Mouse (Mus musculus) hindbrain, embryonic 13.5 days (tissue): ENCODE results near the gene Ssh2. TPM values are rescaled to one million over a fixed set of nuclear protein-coding genes. Genes with fewer than 3 reads are reported as not detected.

Source experiments
- ATAC-seq: fragments of 200-750 bp; cut with Nextera tagmentation; 2 replicates; pipeline ENCODE4 v1.8.0; 2017; ENCODE audit warnings: moderate TSS enrichment; ENCODE audit not compliant: low FRiP score
- H3K27ac ChIP-seq: fragments of 300-500 bp; sonication (generic); 2 replicates; pipeline ENCODE4 v1.5.1; 2015; ENCODE audit warnings: inconsistent platforms, mild to moderate bottlenecking, moderate library complexity
- H3K27me3 ChIP-seq: fragments of 300-500 bp; sonication (generic); 2 replicates; pipeline ENCODE4 v1.6.1; 2015; ENCODE audit warnings: mild to moderate bottlenecking, inconsistent platforms
- H3K36me3 ChIP-seq: fragments of 300-500 bp; sonication (generic); 2 replicates; pipeline ENCODE4 v1.6.1; 2015; ENCODE audit warnings: mild to moderate bottlenecking, inconsistent platforms
- H3K4me1 ChIP-seq: fragments of 300-500 bp; sonication (generic); replicated peaks from 2 replicates; pipeline ENCODE4 v1.6.1; 2015; ENCODE audit warnings: inconsistent platforms
- H3K4me2 ChIP-seq: fragments of 300-500 bp; sonication (generic); 2 replicates; pipeline ENCODE4 v1.6.1; 2015; ENCODE audit warnings: inconsistent platforms, mild to moderate bottlenecking, moderate library complexity
- H3K4me3 ChIP-seq: fragments of 300-500 bp; sonication (generic); 2 replicates; pipeline ENCODE4 v1.5.1; 2015; ENCODE audit warnings: mild to moderate bottlenecking, inconsistent platforms
- H3K9ac ChIP-seq: fragments of 300-500 bp; sonication (generic); 2 replicates; pipeline ENCODE4 v1.6.1; 2015; ENCODE audit warnings: mild to moderate bottlenecking, inconsistent platforms
- H3K9me3 ChIP-seq: fragments of 300-500 bp; sonication (generic); 2 replicates; pipeline ENCODE4 v1.6.1; 2016; ENCODE audit warnings: inconsistent platforms
- WGBS: fragments of 180-500 bp; shearing (Covaris S2); methylation state at CpG from one replicate; pipeline ENCODE4 v1.1.7; 2015; 5-methylcytosine and 5-hydroxymethylcytosine counted together
- polyA plus RNA-seq: library from polyadenylated mRNA; unstranded; fragments of >200 nt; fragmentation: Nextera tagmentation; extraction: Ambion mirVana; gene quantifications from 2 replicates; pipeline ENCODE4 v1.2.1, GENCODE M21; 2015

Gene Ssh2
- polyA plus RNA-seq, 1 experiment from 2014 or later: 16.4 TPM

DNA sequence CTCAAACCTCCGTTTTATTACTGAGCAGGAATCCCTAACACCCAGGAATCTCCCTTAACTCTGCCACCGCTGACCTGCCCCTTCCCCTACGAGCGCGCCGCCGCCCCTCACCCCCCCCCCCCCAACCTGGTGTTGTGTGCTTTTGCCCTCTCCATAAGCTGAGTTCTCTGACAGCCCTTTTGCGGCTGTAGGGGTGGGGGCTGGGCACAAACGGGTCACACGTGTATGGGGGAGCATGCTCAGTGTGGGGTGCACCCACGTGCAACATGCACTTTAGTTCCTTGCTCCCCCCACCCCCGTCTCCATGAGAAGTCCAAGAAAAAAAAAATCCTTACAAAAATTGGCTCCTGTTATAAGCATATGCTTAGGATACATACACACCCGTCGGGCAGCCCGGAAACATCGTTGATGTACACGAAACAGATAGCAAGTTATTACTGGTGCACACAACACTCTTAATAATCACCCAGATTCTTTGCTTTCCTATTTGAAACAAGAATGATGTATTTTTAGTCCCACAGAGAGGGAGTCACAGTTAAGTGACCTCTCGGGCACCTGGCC, 276.3 kb downstream of the Ssh2 start:
- H3K9ac ChIP-seq: peak overlapping the region; percentile 72
- H3K36me3 ChIP-seq: no peaks in the 10 kb centered on the region
- ATAC-seq: no peak
- peaks cover 82% of the 10 kb centered on the region for H3K4me1 ChIP-seq
- under 1% methylated on average over 18 of the region's 18 CpGs for WGBS
- no peaks in the 10 kb centered on the region for H3K9me3 ChIP-seq
- H3K4me3 ChIP-seq: peak overlapping the region; percentile 96
- H3K4me2 ChIP-seq: peak overlapping the region; percentile 74
- peak overlapping the region; percentile 95 for H3K27ac ChIP-seq
- no peaks in the 10 kb centered on the region for H3K27me3 ChIP-seq

DNA sequence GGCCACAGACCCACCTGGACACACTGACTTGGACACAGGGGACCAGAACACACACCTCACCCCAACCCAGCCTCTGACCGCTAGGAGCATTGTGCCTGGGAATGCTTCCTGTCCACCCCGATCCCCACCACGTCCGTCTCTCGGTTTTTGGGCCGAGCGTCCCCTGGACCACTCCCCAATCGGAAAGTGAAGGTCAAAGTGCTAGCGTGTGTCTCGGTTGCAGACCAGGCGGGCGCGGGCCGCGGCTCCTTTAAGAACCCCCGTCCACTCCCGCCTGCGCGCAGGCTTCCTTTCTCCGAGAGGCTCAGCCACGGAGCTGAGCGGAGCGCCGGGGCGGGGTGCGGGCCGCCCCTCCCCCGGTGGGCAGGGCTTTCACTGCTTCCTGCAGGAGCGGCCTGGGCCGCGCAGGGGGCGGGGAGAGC, 276.8 kb downstream of the Ssh2 start:
- H3K27ac ChIP-seq: peak overlapping the region; percentile 95
- peak overlapping the region; percentile 74 for H3K4me2 ChIP-seq
- peak overlapping the region; percentile 96 for H3K4me3 ChIP-seq
- peak; percentile 63 for ATAC-seq
- no peaks in the 10 kb centered on the region for H3K36me3 ChIP-seq
- under 1% methylated on average over 24 of the region's 32 CpGs for WGBS
- peaks cover 82% of the 10 kb centered on the region for H3K4me1 ChIP-seq
- H3K9ac ChIP-seq: peak overlapping the region; percentile 72
- H3K27me3 ChIP-seq: no peaks in the 10 kb centered on the region
- H3K9me3 ChIP-seq: no peaks in the 10 kb centered on the region

DNA sequence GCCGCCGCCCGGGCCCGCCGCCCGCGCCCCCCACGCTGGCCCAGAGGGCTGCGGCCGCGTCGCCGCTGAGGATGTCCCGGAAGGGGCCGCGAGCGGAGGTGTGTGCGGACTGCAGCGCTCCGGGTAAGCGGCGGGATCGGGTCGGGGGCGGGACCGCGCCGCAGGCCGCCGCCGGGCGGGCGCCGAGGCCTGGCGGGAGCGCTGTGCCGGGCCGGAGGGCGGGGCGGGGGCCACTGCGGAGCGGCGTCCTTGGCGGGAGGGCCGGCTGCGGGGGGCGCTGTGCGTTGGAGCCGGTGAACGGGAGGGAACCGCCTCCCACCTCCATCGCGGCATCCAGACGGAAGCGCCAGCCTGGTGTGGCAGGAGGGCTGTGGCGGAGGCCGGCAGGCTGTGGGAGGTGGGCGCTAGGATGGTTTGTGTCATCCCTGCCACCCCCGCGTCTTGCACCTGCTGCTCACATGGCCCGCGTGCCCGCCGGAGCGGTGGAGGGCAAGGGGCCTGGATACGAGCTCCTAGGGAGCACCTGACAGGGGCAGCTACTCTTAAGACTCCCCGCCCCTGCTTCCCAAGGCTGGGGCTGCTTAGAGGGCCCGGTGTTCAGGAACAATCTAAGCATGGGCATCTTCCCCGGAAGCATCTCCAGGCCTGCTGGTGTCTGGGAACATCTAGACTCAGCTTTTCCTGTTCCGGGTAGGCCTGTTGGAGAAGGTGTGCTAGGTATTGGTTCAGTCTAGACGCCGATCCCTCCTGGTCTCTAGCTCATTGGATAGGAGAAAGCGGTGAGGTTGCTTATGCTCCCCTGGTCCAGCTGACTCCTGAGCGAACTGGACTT, 277.6 kb downstream of the Ssh2 start, which contains the start of gene Git1:
Gene Git1 (plus strand): TSS at position 51 of the 832 bp plus-strand sequence.
- H3K4me2 ChIP-seq: peak within 1 kb of the TSS; percentile 96
- no peak for ATAC-seq
- peaks cover 82% of the 10 kb centered on the region for H3K4me1 ChIP-seq
- no peaks in the 10 kb centered on the region for H3K9me3 ChIP-seq
- H3K4me3 ChIP-seq: peak within 1 kb of the TSS; percentile 96
- under 1% methylated on average over 67 of the region's 74 CpGs for WGBS
- peak within 1 kb of the TSS; percentile 98 for H3K9ac ChIP-seq
- H3K27me3 ChIP-seq: no peaks in the 10 kb centered on the region
- H3K36me3 ChIP-seq: 0 out of 2 replicates have a peak, but pooled peaks cover under 1% of the 10 kb centered on the region
- H3K27ac ChIP-seq: peak within 1 kb of the TSS; percentile 95

DNA sequence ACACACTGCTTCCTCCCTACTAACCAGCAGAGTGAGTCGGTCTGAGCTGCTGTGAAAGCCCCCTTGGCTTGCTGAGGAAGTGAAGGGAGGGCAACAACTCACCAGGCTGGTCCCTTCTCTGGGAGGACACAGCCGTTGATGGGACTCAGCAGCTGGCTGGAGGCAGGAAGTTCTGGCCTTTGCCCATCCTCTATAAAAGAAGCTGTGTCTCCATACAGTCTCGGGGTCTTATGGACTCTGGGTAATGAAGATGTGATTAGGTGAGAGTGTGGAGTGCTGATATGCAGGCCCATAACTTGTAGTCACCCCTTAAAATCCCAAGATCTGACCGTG, 278.2 kb downstream of the Ssh2 start:
- Histone ChIP-seq H3K9me3 (no peaks in the 10 kb centered on the region), H3K36me3 (peaks cover 5% of the 10 kb centered on the region), H3K4me1 (peaks cover 83% of the 10 kb centered on the region), H3K9ac (peak overlapping the region; percentile 98), H3K4me2 (peak overlapping the region; percentile 96), H3K27me3 (no peaks in the 10 kb centered on the region), H3K27ac (peak overlapping the region; percentile 95), H3K4me3 (peak overlapping the region; percentile 96)
- no peak for ATAC-seq
- WGBS: 35% methylated on average over 4 of the region's 4 CpGs

DNA sequence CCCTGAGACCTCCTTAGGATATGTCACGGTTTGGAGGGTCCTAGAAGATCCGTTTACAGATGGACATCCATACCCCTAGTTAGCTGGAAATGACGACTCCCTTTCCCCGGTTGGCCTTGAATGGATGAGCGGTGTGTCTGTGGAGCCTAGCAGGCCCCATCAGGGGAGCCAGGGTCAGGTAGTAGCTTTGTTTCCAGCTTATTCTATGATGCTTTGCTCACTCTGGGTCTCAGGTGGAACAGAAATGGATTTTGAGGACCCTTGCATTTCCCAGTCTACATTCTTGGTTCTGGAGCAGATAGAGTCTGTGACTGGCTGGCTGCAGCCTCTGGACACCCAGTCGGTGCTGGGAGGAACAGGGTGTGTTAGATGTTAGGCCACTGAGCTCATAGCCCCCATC, 278.7 kb downstream of the Ssh2 start:
- Histone ChIP-seq H3K9ac (peak overlapping the region; percentile 98), H3K27ac (0 out of 2 replicates have a peak overlapping the region, but pooled peaks have one; percentile 95), H3K4me3 (peak overlapping the region; percentile 96), H3K9me3 (no peaks in the 10 kb centered on the region), H3K4me1 (peaks cover 88% of the 10 kb centered on the region), H3K27me3 (no peaks in the 10 kb centered on the region), H3K4me2 (peak overlapping the region; percentile 96), H3K36me3 (peaks cover 10% of the 10 kb centered on the region)
- WGBS: 77% methylated on average over 6 of the region's 6 CpGs
- ATAC-seq: no peak

DNA sequence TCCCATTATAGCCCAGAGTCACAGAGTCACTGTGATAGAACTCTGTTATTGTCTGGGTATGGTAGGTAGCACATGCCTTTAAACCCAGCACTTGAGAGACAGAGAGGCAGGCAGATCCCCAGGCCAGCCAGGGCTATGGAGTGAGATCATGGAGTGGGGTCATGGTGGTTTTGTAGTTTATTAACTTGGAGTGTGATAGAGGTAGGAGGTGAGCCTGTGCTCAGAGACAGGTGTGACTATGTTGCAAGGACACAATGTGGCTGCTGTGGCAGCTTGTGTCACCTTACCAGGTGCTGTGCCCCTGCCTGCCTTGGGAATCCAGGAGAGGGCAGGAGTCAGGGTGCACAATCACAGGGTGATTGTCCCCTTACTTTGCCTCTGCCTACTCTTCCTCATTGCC, 279.4 kb downstream of the Ssh2 start:
- Histone ChIP-seq H3K9ac (peak overlapping the region; percentile 98), H3K9me3 (no peaks in the 10 kb centered on the region), H3K4me1 (peaks cover 89% of the 10 kb centered on the region)

DNA sequence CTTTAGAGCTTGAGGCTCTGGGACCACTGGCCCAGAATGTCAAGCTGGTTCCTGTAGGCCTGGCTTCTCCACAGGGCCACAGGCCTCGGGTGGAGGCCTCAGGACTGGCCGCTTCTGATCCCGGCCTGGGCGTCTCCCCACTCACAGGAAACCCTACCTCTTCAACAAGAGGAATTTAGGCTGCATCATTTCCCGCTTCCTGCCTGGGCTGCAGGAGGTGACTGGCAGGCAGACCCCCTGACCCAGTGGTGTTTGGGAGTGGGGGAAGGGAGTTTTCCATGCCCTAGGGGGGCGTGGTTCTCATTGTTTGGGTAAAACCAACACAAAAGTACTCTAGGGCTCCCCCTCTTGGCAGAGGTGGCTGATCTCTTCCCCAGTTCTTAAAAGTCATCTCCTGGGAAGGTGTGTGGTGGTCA, 281.3 kb downstream of the Ssh2 start:
- H3K9me3 ChIP-seq: no peaks in the 10 kb centered on the region
- H3K27ac ChIP-seq: peak overlapping the region; percentile 62; the same call in 1 of the 2 replicates
- H3K4me2 ChIP-seq: no peak overlapping the region
- H3K36me3 ChIP-seq: peaks cover 27% of the 10 kb centered on the region
- peaks cover 81% of the 10 kb centered on the region for H3K4me1 ChIP-seq
- no peak for ATAC-seq
- H3K4me3 ChIP-seq: no peak overlapping the region
- 19% methylated on average over 6 of the region's 6 CpGs for WGBS
- no peaks in the 10 kb centered on the region for H3K27me3 ChIP-seq
- H3K9ac ChIP-seq: no peak overlapping the region

More for the DNA sequence above, 279.4 kb downstream of the Ssh2 start:
- peak overlapping the region; percentile 96; the same call in 1 of the 2 replicates for H3K4me3 ChIP-seq
- ATAC-seq: no peak
- H3K4me2 ChIP-seq: peak overlapping the region; percentile 96
- no peak overlapping the region for H3K27ac ChIP-seq
- no peaks in the 10 kb centered on the region for H3K27me3 ChIP-seq
- H3K36me3 ChIP-seq: peaks cover 17% of the 10 kb centered on the region

DNA sequence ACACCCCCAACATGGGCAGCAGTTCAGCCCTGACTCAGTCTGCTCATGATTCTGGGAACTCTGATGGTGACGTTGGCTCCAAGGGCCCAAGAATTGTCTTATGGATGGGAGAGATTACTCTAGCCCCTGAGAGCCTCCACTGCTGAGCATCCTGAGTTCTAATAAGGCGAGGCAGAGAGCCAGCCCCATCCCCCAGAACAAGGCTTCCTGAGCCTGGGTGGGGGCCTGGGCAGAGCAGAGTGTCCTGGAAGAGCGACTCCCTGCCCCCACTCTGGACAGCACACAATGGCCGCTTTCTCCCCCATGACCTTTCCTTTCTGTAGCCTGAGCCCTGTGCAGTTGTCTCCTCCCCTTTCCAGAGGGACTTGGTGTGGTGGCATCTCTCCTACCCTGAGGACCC, 281.8 kb downstream of the Ssh2 start:
- 0 out of 2 replicates have a peak overlapping the region, but pooled peaks have one; percentile 9 for H3K9ac ChIP-seq
- peaks cover 76% of the 10 kb centered on the region for H3K4me1 ChIP-seq

DNA sequence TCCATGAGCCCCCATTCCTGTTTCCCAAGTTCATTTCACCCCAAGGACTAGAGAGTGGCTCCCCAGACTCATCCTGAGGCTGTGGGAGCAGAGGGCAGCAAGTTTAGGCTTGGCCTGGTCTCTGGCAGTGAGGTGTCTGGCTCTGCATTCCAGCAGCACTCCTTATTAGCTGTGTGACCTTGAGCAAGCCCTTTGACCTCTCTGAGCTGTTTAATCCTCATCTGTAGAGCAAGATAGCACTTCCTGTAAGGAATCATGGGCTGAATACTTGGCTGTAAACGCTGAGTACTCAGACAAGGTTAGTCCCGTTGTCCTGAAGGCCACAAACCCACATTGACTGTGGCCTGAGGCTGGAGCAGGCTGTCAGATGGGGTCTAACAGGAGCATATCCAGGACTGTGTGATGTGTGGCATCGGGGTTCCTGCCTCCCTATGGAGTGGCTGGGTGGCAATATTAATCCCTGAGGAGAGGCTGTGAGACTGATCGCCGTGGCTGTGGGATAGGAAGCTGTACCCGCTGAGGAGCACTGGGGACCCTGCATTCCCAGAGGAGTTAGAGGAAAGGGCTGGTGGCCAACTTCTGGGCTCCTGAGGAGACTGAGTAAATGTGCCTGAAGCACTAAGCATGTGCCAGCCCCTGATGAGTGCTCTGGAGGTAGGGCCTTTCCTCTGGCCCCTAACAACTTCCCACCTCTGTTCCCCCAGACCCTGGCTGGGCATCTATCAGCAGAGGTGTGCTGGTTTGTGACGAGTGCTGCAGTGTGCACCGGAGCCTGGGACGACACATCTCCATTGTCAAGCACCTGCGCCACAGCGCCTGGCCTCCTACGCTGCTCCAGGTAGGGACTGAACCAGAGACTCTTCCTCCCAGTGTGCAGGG, 282.4 kb downstream of the Ssh2 start:
- no peak for ATAC-seq
- peaks cover 74% of the 10 kb centered on the region for H3K4me1 ChIP-seq
- H3K27ac ChIP-seq: peak overlapping the region; percentile 60
- no peaks in the 10 kb centered on the region for H3K27me3 ChIP-seq
- no peak overlapping the region for H3K4me2 ChIP-seq
- no peaks in the 10 kb centered on the region for H3K9me3 ChIP-seq
- peaks cover 38% of the 10 kb centered on the region for H3K36me3 ChIP-seq
- 68% methylated on average over 12 of the region's 12 CpGs for WGBS
- H3K9ac ChIP-seq: 0 out of 2 replicates have a peak overlapping the region, but pooled peaks have one; percentile 9
- H3K4me3 ChIP-seq: no peak overlapping the region

More for the DNA sequence above, 281.8 kb downstream of the Ssh2 start:
- ATAC-seq: no peak
- Histone ChIP-seq H3K27ac (peak overlapping the region; percentile 60), H3K36me3 (peaks cover 32% of the 10 kb centered on the region), H3K27me3 (no peaks in the 10 kb centered on the region), H3K4me3 (no peak overlapping the region), H3K9me3 (no peaks in the 10 kb centered on the region), H3K4me2 (no peak overlapping the region)
- 16% methylated on average over 4 of the region's 4 CpGs for WGBS

DNA sequence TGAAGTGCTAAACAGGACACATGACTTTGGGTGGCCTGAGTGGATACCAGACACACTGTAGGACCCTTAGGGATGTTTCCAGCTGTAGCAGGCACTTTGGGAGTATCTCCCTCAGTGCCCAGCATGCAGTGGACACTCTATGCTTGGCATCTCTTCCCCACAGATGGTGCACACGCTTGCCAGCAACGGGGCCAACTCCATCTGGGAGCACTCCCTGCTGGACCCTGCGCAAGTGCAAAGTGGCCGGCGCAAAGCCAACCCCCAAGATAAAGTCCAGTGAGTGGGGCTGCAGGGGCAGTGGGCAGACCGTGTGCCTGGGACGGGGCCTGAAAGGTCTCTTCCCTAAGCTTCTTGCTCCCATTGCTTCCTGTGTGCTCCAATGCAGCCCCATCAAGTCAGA, 283.3 kb downstream of the Ssh2 start:
- Histone ChIP-seq H3K4me1 (peaks cover 67% of the 10 kb centered on the region), H3K27me3 (no peaks in the 10 kb centered on the region), H3K4me3 (no peak overlapping the region), H3K36me3 (peaks cover 47% of the 10 kb centered on the region), H3K4me2 (no peak overlapping the region), H3K9me3 (no peaks in the 10 kb centered on the region), H3K27ac (no peak overlapping the region), H3K9ac (no peak overlapping the region; the same call in 1 of the 2 replicates)
- ATAC-seq: no peak
- 86% methylated on average over 7 of the region's 7 CpGs for WGBS

DNA sequence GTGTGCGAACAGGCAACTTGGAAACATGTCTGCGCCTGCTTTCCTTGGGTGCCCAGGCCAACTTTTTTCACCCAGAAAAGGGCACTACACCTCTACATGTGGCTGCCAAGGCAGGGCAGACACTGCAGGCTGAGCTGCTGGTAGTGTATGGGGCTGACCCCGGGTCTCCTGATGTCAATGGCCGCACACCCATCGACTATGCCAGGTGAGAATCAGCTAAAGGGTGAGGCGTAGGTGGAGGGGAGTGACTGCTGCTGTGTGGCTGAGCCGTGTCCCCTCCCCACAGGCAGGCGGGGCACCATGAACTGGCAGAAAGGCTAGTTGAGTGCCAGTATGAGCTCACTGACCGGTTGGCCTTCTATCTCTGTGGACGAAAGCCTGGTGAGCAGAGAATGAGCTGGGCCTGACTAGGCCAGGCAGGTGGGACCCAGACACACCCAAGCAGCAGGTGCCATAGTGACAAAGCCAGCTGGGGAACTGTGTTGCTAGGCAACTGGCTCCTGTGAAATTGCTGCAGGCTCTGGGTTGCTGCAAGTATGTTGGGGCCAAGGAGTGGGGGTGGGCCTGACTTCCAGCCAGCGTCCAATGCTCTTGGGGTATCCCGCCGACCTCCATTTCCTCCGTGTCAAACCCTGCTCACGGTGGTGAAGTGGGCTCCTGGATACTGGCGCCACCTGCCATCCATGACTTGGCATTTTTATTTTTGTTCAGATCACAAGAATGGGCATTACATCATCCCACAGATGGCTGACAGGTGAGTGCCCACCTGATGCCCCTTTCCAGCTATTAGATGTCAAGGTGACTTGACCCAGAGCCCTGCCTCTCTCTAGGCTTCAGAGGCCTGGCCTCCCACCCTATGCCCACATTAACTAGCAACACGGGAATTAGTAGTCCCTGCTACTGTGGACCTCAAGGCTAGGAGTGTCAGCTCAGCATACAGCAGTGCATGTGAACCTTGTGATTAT, 284.6 kb downstream of the Ssh2 start:
- Histone ChIP-seq H3K9ac (peak overlapping the region; percentile 36; the same call in 1 of the 2 replicates), H3K4me3 (no peak overlapping the region), H3K4me2 (no peak overlapping the region), H3K36me3 (peaks cover 59% of the 10 kb centered on the region), H3K4me1 (peaks cover 54% of the 10 kb centered on the region), H3K9me3 (no peaks in the 10 kb centered on the region), H3K27ac (peak overlapping the region; percentile 30; the same call in 1 of the 2 replicates), H3K27me3 (no peaks in the 10 kb centered on the region)
- no peak for ATAC-seq
- 73% methylated on average over 17 of the region's 17 CpGs for WGBS
